Mouse (Mus musculus) ovary, postnatal 14 days (tissue): ENCODE results near the gene Gm26602.
"Not testable (repeated sequence)": the region's sequence is repeated elsewhere in the genome, so short reads cannot be mapped to it uniquely, and the experiment has no call there.

ENCODE experiments used
- DNase-seq: peaks from one replicate; pipeline ENCODE4 v3.0.0; 2022; ENCODE audit warnings: low spot score

Gene Gm26602

DNA sequence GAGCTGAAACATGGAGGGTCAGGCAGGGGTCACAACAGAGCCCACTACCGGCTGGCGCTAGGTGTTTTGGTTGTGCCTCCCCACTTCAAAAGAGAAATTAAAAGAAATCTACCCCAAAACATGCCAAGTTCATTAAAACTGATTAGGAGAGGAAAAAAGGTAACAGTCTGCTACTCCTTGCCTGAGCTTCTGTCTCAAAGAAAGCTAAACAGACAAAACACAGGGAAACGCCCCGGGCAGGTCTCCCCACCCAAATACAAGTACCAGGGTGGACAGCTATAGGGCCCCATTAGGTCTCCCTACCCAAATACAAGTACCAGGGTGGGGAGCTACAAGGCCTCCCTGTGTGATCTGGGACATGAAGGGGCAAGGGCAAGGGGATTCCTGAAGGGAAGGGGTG, at the start of gene Gm26602:
TSS of gene Gm26602 (plus strand) at position 301 of the 400 bp plus-strand sequence.
- DNase-seq = no peak

DNA sequence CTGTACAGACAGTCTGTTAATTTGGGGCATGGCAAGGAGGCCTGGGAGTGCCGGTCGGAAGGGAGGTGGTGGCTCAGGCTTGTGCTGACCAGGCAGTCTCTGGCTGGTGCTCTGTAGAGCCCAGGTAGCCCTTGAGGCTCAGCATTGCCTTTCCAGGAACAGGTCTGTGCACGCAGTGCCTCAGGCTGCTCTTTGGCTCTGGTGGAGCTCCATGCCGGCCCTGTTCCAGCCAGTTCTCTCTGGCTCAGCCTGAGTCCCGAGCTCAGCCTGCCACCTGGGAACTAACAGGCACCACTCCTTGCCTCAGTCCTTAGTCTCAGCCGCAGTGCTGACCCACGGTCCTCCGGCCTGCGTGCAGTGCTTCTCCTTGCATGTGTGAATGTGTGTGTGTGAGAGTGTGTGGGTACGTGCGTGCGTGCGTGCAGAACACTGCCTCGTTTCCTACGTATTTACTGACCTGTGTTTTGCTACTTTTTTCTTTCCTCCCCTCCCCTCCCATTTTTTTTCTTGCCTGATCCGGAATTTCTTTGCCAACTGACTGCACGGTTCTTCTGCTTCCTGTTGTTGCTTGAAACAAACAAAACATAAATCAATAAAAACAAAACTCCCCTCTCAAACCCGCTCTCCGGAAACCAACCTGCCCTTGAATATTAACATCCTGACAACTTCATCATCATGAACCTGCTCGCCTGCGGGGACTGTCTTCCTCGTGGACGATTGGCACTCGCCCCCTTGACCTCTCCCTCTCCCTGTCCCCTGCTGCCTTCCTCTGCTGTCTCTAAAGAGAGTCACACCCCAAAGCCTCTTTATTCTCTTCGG, 49.2 kb upstream of the Gm26602 start:
- DNase-seq = no peak

DNA sequence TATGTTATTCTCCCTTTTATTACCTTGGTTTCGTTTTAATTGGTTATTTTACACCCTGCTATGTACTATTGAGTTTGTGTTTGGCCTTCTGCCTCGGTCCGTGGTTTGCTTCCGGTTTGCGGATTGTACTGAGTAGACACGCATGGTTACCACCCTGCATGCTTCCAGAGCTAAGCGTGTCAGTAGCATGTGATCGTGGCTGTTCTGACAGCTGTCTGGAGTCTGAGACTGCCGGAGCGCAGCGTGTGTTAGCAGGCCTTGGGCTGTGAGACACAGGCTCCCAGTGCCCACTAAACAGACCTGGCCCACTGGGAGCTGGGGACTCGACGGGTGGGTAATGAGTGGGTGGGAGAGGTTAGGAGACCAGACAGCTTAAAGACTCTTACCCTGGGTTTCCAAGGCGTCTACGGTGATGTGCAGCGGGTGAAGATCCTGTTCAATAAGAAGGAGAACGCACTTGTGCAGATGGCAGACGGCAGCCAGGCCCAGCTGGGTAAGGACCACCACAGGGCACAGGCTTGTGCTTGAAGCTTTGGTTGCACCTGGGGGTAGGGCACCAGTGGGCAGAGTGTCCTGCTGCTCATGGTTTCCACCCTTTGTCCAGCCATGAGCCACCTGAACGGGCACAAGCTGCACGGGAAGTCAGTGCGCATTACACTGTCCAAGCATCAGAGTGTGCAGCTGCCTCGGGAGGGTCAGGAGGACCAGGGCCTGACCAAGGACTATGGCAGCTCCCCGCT, 48.4 kb upstream of the Gm26602 start:
- DNase-seq = no peak

DNA sequence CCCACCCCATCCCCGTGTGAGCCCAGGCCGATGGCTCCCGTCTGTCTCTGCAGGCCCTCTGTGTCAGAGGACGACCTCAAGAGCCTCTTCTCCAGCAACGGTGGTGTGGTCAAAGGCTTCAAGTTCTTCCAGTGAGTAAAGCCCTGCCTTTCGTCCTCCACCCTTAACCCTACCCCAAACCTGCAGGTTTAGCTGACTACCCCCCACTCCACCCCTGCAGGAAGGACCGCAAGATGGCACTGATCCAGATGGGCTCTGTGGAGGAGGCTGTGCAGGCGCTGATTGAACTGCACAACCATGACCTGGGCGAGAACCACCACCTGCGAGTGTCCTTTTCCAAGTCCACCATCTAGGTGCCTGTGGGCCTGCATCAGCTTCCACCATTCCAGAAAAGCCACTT, 47.7 kb upstream of the Gm26602 start:
- no peak for DNase-seq

DNA sequence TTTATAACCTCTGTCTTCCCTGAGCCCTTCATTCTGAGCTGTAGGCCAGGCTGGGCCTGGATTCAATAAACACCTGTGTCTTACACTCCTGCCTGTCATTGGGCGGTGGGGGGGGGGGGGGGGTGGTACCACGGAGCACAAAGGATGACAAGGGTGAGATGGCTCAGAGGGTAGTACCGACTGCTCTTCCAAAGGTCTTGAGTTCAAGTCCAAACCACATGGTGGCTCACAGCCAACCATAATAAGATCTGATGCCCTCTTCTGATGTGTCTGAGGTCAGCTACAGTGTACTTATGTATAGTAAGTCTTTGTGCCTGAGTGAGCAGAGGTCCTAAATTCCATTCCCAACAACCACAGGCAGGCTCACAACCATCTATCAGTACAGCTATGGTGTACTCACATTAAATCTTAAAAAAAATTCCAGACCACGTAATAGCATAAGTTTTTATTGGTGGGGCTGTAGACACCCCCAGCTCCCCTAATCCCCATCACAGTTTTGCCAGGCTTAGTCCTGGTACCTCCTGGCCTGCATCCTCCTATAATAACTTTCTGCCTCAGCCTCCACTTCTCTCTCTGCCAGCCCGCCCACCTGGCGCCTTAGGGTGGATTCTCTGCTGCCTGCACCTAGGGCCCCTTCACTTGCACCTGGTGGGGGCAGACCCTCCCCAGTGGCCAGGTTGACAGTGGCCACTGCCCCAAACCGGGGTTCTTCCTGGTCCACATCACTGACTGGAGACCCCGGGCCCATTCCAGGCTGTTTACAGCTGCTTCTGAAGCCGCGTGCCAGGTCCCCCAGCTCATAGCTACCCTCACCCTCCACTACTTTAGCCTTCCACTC, 46.1 kb upstream of the Gm26602 start:
- no peak for DNase-seq

DNA sequence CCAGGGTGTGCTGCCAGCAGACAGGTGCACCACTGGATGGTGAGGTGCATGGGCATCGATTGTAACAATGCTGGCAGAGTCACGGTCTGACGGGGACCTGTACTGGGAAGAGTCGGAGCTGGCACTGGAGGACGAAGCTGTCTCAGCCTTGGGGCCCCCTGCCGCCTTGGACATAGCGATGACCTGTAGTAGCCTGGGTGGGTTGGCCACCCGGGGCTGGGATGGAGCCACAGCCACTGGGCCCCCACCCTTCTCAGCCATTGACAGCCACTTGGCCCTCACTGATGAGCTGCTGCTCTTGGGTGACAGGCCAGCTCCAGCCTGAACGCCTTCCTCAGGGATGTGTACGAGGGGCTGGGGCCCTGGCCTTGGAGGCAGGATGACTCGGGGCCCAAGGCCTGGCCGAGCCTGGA, 45.5 kb upstream of the Gm26602 start:
- no peak for DNase-seq

DNA sequence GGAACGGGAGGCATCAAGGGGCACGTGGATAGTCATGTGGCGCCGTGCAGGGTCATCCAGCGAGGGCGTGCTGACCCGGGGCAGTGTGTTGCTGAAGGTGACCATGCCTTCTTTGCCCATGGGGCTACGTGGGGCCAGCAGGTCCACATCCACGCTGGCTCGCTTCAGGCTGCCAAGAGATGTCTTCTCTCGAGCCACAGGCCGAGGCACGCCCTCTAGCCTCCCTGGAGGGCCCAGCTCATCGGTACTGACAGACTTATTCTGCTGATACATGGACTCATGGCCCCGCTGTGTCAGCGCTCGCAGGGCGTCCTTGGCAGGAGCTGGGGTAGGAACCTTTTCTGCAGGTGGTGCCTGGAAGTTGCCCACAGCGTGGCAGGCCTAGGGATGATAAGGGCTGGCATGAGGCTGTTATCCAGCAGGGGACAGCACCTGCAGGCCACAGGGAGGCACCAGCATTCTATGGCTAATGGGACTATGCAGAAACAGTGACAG, 44.8 kb upstream of the Gm26602 start:
- no peak for DNase-seq

DNA sequence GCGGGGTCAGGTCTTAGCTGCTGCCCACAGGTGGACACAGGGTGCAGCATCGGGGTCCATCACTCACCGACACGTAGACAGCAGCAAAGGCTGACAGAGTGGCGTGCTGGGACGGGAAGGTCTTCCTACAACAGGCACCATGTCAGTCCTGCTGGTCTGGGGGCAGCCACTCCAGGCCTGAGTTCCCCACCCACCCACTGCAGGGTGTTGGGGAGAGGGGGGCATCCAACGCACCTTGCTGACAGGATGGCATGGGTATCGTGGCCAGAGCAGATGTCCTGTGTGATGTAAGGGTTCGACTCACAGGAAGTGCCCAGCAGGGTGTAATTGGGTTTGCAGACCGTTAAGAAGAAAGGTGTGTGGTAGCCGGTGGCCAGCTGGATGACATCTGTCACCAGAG, 44.1 kb upstream of the Gm26602 start:
- no peak for DNase-seq

DNA sequence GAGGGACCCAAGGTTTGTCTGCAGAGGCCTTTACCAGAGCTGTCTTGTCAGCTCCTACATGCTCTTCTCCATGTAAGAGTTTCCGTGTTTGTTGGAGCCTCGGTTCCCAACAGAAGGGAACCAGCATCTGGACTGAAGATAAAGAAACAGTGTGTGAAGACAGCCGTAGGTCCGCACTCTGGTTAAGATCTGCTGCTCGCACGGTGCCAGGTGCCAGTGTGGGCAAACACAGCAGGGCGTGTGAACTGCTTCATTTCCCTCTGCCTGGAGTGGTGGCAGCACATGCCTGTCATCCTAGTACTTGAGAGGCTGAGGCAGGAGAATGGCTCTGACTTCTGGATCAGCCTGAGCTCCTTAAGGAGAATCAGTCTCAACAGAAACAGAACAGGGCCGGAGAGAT, 38.8 kb upstream of the Gm26602 start:
- DNase-seq = no peak

DNA sequence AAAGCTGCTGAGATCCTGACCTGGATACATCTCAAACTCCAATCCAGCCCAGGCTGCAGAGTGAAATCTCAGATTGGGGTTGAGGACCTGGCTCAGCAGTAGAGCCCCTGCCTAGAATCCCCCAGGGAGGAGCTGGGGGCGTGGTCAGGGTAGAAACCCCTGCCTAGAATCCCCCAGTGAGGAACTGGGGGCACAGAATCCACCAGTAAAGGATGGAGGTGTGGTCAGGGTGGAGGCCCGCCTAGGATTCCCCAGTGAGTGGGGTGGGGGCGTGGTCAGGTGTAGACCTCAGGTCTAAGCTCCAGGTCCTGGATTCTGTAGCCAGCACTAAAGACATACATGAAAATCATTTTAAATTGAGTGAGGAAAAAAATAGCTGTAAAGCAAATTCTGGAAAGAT, 37.8 kb upstream of the Gm26602 start:
- DNase-seq = no peak

DNA sequence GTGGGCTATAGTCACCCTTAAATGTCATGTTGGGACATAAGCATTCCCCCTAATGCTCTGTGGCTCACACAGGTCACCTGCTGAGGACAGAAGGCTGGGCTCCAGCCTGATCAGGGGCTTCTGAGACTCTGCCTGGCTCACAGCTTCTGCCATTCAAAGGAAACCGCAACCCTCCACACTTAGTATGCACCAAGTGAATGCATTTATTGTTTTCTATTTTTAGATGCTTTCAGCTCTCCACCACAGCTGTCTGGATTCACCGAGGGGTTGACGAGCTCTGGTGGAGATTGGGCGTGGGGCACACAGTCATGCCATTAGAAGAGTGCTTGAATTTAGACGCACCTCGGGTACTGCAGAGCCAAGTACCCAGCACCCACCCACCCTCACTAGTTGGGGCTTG, 37.3 kb upstream of the Gm26602 start:
- no peak for DNase-seq

DNA sequence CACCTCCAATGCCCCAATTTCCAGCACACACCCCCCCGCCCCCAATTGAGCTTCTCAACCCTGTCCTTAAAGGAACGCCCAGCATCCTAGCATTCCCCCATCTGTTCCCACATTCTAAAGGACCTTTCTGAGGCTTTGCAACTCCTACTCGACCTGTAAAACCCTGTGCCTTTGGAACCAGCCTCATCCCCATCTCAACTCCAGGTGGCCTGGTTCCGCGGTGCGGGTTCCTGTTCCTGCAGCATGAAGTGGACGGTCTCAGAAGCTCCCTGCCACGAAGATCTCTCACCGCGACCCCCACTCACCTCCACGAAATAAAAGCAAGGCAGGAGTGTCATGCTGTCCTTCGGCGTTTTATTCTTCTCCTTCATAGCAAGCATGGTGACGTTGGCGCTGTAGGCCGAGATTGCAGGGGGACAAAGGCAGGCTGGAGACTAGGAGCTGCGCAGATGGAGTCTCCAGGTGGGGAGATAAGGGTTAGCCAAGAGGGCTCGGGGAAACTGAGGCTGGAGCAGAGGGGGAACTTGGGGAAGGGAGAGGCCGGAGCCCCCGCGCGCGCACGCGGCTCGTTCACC, 36.9 kb upstream of the Gm26602 start:
- no peak for DNase-seq

DNA sequence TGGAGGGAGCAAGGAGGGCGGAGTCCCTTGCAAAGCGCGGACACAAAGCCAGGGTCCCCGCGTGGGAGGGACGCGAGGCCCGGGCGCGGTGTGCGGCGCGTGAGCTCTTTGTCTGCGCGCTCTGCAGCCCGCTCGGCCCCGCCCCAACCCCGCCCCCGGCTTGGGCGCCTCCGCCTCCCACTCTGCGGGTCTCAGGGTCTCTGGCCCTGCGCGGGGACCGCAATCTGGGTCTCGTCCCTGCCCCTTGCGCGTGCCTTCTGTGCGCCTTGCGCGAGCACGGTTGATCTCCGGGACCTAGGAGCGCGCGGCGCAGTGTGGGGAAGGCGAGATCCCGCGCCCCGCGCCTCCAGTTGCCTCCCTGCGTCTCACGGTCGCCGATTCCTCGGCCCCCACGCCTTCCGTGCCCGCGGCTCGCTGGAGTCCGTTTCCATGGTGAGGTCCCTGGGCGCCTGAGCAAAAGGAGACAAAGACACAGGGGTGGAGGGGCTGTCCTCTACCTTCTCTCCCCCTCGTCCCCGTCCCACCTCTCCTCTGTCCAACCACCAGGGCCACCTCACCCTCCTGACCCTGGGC, 36.3 kb upstream of the Gm26602 start, which contains the start of the genes Prtn3 and Plppr3:
TSS of gene Prtn3 (plus strand) at position 187 of the 573 bp plus-strand sequence.
TSS of gene Plppr3 (minus strand) at position 345 of the 573 bp plus-strand sequence.
- no peak for DNase-seq

DNA sequence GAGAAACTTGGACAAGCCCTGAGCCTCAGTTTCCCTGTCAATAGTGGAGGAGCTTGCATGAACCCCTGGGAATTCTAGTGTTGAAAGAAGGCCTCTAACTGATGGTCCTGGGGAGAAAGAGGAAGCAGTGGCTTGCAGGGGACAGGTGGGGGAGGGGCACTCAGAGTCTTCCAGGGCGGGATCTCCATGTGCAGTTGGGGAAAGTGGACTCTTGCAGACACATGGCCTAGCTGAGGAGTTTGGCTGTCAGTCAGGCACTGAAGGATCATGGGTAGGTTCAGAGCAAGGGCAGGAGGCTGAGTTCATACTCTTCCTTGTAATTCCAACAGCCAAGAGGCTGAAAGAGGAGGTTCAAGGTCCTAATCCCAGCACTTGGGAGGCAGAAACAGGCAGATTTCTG, 33.5 kb upstream of the Gm26602 start:
- no peak for DNase-seq

DNA sequence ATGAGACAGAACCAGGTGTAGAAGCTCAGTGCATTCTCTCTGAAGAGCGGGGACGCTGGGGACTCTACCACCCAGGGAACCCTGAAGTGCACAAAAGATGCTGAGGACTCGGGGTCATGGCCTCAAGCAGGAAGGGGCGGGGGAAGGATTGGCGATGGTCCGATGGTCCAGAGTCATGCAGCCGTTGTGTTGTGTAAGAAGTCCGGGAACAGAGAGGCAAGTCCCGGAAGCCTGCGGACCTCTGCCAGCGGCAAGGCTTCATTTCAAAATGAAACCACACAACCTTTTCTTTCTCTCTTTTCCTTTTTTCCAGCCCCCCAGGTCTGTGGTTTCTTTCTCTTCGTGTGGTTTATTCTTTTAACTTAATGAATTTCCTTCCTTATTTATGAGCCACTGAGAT, 32.9 kb upstream of the Gm26602 start:
- DNase-seq = no peak

DNA sequence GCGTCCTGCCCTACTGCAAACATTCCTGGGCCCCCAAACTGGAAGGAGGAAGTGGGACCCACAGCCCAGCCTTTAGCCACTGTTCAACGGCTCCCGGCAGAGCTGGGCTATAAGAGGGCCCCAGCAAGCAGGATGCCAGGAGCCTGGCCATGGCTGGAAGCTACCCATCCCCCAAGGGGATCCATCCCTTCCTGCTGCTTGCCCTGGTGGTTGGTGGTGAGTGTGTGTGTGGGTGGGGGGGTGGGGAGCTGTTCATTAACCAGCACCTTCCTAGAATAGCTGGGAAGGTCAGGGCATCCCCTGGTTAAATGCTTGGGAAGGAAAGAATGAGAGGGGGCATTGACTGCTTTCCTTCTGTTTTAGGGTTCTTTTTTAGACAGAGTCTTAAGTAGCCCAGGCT, 31.1 kb upstream of the Gm26602 start:
- DNase-seq = no peak

DNA sequence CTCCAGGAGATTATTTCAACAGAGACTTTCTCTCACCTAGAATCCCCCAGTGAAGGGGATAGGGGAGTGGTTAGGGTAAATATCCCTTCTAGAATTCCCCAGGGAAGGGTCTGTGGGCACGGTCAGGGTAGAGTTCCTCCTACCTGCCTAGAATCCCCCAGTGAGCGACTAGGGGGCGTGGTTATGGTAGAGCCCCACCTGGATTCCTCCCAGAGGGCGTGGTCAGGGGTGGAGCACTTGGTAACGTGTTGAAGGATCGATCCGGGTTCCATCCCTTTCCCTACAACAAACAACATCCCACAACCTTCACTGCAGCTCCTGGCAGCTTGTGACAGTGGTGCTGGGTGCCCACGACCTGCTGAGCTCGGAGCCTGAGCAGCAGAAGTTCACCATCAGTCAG, 29.9 kb upstream of the Gm26602 start:
- DNase-seq = no peak

DNA sequence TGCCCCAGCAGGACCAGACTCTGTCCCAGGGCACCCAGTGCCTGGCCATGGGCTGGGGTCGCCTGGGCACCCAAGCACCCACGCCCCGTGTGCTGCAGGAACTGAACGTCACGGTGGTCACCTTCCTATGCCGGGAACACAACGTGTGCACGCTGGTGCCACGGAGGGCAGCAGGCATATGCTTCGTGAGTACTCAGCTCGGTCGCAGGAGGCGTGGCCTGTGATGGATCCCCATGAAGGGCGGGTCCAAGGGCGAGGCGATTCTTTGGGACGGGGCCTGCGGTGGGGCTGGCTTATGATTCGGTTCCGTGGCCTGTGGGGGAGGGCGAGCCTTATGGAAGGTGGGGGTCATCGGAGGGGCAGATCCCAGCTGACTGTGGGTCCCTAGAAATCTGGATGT, 28.7 kb upstream of the Gm26602 start:
- DNase-seq = no peak

DNA sequence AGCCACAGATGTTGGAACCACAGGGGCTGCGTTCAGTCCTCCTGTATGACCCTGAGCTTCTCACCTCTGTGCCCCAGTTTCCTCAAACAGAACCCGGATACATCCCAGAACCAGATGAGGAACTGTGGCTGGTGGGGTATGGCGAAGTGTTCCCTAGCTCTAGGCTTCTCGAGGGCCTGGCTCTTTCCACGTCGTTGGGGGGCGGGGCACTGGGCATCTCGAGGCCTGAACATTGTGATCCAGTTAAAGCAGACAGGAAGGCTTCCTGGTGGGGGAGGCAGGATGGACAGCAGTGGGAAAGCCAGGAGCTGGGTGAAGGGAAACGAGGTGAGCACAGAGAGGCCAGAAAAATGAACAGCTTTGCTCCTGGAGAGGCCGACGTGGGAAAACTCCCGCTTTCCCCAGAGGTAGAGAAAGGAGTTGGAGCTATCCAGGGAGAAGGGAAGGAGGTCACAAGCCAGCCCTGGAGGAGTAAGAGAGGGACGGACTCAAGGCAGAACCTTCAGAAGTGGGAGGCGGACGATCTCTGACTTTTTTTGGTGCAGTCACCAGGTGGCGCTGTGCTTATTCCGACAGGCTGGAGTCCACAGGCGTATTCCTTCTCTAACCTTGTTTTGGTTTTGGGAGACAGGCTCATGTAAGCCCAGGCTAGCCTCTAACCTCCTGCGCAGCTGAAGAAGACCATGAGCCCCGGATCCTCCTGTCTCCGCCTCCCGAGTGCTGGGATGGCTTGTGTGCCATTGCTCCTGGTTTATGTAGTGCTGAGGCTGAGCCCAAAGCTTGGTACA, 27.2 kb upstream of the Gm26602 start:
- DNase-seq = peak; percentile 75

DNA sequence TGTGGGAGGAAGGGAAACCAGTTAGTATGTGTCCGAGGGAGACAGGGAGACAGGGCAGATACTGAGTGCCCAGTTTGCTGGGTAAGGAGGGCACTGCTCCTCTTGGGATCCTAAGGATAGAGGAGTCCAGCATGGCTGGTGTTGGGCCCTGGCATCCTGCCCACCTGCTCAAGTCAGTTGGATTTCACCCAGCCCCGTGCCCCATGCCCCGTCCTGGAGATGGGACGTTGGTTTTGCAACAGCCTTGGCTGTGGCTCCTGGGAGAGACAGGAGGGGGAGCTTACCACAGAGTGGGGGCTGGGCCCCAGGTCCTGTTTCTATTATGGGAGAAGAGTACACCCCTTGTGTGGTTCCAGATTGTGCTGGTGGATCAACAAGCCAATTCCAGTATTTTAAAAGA, 26.2 kb upstream of the Gm26602 start:
- peak; percentile 50 for DNase-seq

DNA sequence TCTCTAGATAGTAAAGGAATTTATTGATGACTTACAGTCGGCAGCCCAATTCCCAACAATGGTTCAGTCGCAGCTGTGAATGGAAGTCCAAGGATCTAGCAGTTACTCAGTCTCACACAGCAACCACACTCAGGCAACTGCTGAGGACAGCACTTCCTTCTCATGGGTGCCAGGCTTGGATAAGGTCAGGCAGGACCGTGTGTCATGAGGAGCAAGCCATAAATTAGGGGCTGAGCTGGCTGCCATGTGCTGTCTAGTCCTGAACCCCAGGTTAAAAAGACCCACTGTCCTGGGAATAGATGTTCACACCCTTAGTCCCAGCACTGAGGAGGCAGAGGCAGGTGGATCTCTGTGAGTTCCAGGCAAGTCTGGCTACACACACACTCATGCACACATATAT, 25.7 kb upstream of the Gm26602 start:
- not testable (repeated sequence) for DNase-seq
